Mouse (Mus musculus): ENCODE data around the gene Rab5c. TPM values are rescaled to one million over a fixed set of nuclear protein-coding genes. Genes with fewer than 3 reads are reported as not detected.

Rab5c gene
- total RNA-seq, 2 experiments from 2014 or later: 136 to 167 TPM

- ATAC-seq (ENCODE audit: poor library complexity, severe bottlenecking): peak; percentile 43
Measured at GRCm38 (mm10) chr11:100721776-100722492, 16.1 kb downstream of the Rab5c start.

- peak; percentile 41 for ATAC-seq (ENCODE audit: poor library complexity, severe bottlenecking)
Measured at GRCm38 (mm10) chr11:100721254-100721653, 16.8 kb downstream of the Rab5c start.

- ATAC-seq (ENCODE audit: poor library complexity, severe bottlenecking): no peak
Measured at GRCm38 (mm10) chr11:100720345-100720744, 17.7 kb downstream of the Rab5c start.

- no peak for ATAC-seq (ENCODE audit: poor library complexity, severe bottlenecking)
Measured at GRCm38 (mm10) chr11:100719893-100720292, 18.1 kb downstream of the Rab5c start.

GRCm38 (mm10) chr11:100719312-100719711, 18.7 kb downstream of the Rab5c start:
- ATAC-seq (ENCODE audit: poor library complexity, severe bottlenecking): no peak

GRCm38 (mm10) chr11:100718866-100719265, 19.1 kb downstream of the Rab5c start:
- ATAC-seq (ENCODE audit: poor library complexity, severe bottlenecking): no peak

- ATAC-seq (ENCODE audit: poor library complexity, severe bottlenecking): no peak
Measured at GRCm38 (mm10) chr11:100718462-100718861, 19.6 kb downstream of the Rab5c start.

- ATAC-seq (ENCODE audit: poor library complexity, severe bottlenecking): no peak
Measured at GRCm38 (mm10) chr11:100716649-100717048, 21.4 kb downstream of the Rab5c start.

- ATAC-seq (ENCODE audit: poor library complexity, severe bottlenecking): no peak
Measured at GRCm38 (mm10) chr11:100714948-100715347, 23.1 kb downstream of the Rab5c start.

GRCm38 (mm10) chr11:100714534-100714915, 23.5 kb downstream of the Rab5c start:
- ATAC-seq (ENCODE audit: poor library complexity, severe bottlenecking): peak; percentile 72

- ATAC-seq (ENCODE audit: poor library complexity, severe bottlenecking): peak; percentile 75
Measured at GRCm38 (mm10) chr11:100713735-100714533, 24.1 kb downstream of the Rab5c start, which contains the start of gene Hspb9. Hspb9 (plus strand) TSS chr11:100713850.

GRCm38 (mm10) chr11:100713174-100713573, 24.8 kb downstream of the Rab5c start:
- no peak for ATAC-seq (ENCODE audit: poor library complexity, severe bottlenecking)

- peak; percentile 56 for ATAC-seq (ENCODE audit: poor library complexity, severe bottlenecking)
Measured at GRCm38 (mm10) chr11:100711783-100712615, 26.0 kb downstream of the Rab5c start, which contains the start of gene Kat2a. Kat2a (minus strand) TSS chr11:100712465.

- ATAC-seq (ENCODE audit: poor library complexity, severe bottlenecking): no peak
Measured at GRCm38 (mm10) chr11:100710977-100711376, 27.0 kb downstream of the Rab5c start.

- no peak for ATAC-seq (ENCODE audit: poor library complexity, severe bottlenecking)
Measured at GRCm38 (mm10) chr11:100710528-100710927, 27.5 kb downstream of the Rab5c start.

- no peak for ATAC-seq (ENCODE audit: poor library complexity, severe bottlenecking)
Measured at GRCm38 (mm10) chr11:100709201-100709810, 28.7 kb downstream of the Rab5c start.

GRCm38 (mm10) chr11:100705095-100705747, 32.8 kb downstream of the Rab5c start:
- ATAC-seq (ENCODE audit: poor library complexity, severe bottlenecking): no peak

- ATAC-seq (ENCODE audit: poor library complexity, severe bottlenecking): peak; percentile 60
Measured at GRCm38 (mm10) chr11:100703851-100704531, 34.0 kb downstream of the Rab5c start, which contains the start of gene Dhx58. Dhx58 (minus strand) TSS chr11:100704271.

- ATAC-seq (ENCODE audit: poor library complexity, severe bottlenecking): no peak
Measured at GRCm38 (mm10) chr11:100703366-100703765, 34.6 kb downstream of the Rab5c start.
